Mouse (Mus musculus) adrenal gland, postnatal 10 days (tissue): Measurements from ENCODE around the gene Map7d1. TPM values are rescaled to one million over a fixed set of nuclear protein-coding genes. Genes with fewer than 3 reads are reported as not detected.
"Not testable (repeated sequence)": the region's sequence is repeated elsewhere in the genome, so short reads cannot be mapped to it uniquely, and the experiment has no call there.

Experiments
- DNase-seq: peaks from one replicate; pipeline ENCODE4 v3.0.0; 2021; ENCODE audit warnings: mixed read lengths
- total RNA-seq, 2 experiments: library from RNA; stranded (reverse); gene quantifications; 2 replicates each; pipeline ENCODE4 v1.2.3; 2021

The Map7d1 gene
- total RNA-seq, 2 experiments from 2014 or later = 60.4 to 72.7 TPM

GRCm38 (mm10) chr4:126241956-126242355, 14.2 kb downstream of the Map7d1 start:
- no peak for DNase-seq

GRCm38 (mm10) chr4:126239862-126240475, 16.2 kb downstream of the Map7d1 start:
- DNase-seq = no peak

- DNase-seq = no peak
Measured at GRCm38 (mm10) chr4:126237721-126238242, 18.4 kb downstream of the Map7d1 start.

- no peak for DNase-seq
Measured at GRCm38 (mm10) chr4:126236467-126237280, 19.5 kb downstream of the Map7d1 start.

DNA sequence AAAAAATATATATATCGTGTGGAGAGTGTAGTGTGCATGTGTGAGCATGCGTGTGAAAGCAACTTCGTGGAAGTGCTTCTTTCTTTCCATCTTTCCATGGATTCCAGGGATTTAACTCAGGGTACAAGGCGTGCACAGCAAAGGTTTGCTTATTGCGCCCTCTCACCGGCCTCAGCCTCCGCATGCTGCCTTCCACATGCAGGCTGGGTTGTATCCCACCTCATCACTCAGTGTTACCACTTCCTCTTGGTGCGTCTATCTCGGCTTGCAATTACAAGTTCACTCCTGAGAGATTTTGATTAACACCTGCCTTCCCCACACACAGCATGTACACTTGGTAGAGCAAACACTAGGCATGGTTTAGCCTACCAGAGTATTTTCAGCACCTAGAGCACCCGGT, 21.0 kb downstream of the Map7d1 start:
- DNase-seq = no peak

DNA sequence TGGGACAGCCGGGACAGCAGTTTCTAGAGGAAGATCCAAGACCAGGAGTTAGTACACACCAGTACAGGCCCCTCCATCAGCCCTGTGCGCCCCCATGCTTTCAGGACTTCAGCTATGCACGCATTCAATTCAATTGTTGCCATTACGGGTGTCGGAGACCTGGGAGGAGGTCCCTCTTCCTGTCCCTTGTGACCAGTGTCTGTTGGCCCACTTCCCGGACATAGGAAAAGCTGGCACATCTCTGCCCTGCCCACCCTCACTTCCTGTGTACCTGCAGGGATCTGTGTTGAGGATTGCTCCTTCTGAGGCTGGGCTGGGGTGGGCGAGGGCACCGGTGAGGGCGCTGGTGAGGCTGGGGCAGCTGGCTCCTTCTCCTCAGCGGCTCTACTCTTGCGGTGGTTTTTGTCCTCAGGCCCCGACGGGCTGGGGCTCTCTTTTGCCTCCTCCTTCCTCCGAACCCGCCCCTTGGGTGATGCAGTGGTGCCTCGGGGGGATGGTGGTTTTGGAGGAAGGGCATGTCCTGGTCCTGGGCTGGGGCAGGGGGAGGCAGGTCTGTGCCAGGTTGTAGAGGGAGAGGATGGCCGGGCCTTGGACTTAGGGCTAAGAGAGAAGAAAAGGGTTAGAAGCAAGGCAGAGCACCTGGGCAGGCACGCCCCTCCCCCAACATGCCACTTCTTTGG, 21.5 kb downstream of the Map7d1 start:
- DNase-seq = no peak

DNA sequence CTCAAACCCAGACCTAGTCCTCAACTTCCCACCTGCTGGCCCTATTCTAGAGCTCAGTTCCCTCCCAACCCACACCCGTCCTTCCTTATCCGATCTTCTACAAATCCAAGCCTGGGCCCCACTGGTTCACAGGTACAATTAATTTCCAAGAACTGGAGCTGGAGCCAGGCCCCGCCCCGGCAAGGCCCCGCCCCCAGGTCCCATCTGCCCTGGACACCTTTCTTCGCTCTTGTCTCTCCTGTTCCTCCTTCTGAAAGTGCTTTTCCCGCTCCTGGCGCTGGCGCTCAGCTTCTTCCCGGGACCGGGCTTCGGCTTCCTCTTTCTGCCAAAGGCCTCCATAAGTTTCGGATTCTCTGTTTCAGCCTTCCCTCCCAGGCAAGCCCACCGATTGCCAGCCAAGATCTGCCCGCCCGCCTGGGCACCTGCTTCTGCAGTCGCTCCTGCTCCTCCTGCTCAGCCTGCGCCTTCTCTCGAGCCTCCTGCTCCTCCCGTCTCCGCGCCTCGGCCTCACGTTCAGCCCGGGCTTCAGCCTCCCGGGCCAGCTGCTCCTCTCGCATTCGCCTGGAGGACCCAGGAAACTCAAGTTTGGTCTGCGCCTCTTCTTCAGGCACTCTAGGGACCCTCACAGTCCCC, 22.4 kb downstream of the Map7d1 start:
- no peak for DNase-seq

DNA sequence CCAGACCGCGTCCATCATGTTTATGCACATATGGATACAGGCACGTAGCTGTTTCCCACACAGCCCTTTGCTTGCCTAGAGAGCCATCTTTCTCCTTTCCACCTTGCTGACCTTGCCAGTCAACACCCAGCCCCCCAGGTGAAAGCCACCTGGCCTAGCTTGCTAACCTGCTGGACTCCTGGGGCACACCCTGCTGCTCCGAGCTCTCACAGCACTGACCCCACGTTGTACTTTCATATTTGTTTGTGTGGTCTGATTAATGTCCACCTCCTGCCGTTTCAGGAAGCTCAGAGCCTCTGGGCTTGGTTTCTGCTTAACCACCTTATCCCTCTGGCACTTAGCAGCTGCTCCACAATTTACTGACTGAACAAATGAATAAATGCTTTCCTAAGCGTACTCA, 26.2 kb downstream of the Map7d1 start:
- no peak for DNase-seq

- no peak for DNase-seq
Measured at GRCm38 (mm10) chr4:126228144-126228543, 28.0 kb downstream of the Map7d1 start.

GRCm38 (mm10) chr4:126227077-126227761, 28.9 kb downstream of the Map7d1 start:
- DNase-seq = peak; percentile 95

- DNase-seq = peak; percentile 34
Measured at GRCm38 (mm10) chr4:126226640-126227039, 29.5 kb downstream of the Map7d1 start.

DNA sequence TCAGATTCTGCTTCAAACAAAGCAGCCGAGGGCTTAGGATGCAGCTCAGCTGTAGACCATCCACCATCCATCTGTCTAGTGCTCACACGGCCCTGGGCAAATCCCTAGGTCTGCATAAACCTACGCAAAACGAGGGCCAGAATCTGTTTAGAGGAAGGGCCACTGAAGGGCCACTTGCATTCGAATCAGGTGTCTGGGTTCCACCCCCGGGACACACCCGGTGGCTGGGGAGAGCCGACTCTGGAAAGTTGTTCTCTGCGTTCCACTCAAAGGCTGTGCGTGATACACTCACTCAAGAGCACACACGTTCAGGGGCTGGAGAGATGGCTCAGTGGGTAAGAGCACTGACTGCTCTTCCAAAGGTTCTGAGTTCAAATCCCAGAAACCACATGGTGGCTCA, 33.5 kb downstream of the Map7d1 start:
- no peak for DNase-seq

- DNase-seq = no peak
Measured at GRCm38 (mm10) chr4:126220045-126220444, 36.1 kb downstream of the Map7d1 start.

DNA sequence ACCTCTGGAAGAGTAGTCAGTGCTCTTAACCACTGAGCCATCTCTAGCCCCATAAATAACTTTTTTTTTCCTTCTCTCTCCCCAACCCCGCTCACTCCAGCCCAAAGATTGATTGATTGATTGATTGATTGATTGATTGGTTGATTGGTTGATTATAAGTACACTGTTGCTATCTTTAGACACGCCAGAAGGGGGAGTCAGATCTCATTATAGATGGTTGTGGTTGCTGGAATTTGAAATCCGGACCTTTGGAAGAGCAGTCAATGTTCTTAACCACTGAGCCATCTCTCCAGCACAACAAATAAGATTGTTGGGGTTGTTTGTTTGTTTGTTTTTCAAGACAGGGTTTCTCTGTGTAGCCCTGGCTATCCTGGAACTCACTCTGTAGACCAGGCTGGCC, 36.6 kb downstream of the Map7d1 start:
- not testable (repeated sequence) for DNase-seq

DNA sequence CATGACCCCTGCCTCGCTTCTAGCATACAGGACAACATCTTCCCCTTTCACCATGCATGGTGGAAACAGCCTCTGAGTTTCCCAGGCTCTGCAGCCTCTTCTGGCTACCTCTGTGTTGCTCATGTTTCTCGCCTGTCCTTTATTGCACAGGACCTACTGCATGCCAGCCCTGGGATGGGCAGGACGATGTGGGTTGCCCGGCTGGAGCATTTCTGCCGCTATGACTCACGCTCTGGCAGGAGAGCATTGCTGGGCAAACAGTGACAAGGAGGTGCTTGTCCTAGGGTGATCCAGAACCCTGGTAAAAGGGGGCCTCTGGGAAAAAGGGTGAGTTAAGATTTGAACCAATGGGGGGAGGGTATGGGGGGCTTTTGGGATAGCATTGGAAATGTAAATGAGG, 38.4 kb downstream of the Map7d1 start:
- DNase-seq = no peak

DNA sequence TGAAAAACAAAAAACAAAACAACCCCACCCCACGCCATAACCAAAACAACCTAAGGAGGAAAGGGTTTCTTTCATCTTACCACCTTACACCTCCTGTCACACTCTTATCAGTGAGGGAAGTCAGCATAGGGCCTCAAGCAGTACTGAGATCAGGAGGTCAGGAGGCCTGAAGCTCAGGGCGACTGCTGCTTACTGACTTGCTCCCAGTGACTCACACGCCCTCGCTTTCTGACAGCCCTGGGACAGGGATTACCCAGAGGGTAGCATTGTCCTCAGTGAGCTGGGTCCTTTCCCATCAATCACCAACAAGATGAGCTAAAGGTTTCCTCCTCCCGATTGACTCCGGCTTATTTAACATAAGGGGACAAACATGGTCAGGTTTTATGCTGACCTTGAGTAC, 49.1 kb downstream of the Map7d1 start:
- no peak for DNase-seq

- no peak for DNase-seq
Measured at GRCm38 (mm10) chr4:126205386-126205785, 50.8 kb downstream of the Map7d1 start.

DNA sequence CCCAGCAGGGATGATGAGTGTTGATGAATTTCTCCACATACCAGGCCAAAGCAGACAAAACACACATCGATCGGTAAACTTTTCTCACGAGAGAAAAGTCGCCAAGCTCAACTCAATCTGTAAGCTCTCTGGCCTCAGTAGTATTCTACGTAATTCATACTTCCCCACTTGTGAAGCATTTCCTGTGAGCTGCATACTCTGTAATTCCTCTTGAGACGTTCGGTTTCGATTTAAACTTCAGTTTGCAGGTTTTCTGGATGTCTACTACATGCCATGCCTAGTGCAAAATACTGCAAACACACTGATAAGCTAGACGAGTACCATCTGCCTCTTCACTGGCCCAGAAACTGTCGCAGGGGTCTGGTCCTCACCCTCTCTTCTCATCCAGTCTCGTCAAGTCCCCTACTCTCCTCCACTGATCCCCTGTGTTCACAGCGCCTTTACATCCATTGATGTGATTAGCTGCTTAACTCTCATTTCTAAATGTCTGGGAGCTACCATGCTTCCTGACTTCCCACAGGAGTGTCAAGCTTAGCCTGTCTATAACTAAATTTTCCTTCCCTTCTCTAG, 51.4 kb downstream of the Map7d1 start:
- DNase-seq = no peak

DNA sequence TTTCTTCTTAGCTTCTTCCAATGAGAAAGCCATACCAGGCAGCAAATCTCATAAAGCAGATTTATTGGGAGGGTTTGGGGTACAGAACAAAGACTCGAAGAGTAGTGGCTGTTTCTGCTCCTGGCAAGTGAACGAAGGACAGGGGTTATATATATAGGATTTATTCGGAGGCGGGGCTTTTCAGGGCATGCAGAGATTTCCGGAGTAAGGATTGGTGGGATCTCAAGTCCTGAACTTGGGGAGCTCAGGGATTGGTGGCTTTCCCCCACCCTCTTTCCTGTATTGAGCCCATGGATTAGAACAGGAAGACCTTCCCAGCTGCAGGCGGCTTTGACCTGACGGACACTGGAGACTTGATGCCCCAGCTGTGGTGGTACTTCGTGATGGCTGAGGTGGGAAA, 52.1 kb downstream of the Map7d1 start:
- DNase-seq = no peak

GRCm38 (mm10) chr4:126203336-126203895, 52.7 kb downstream of the Map7d1 start:
- no peak for DNase-seq
